Mouse (Mus musculus): ENCODE data around the gene Tmem270.

Tmem270 gene

GRCm38 (mm10) chr5:134929988-134930387 is 23.5 kb upstream of the Tmem270 start:
- DNase-seq (ENCODE audit: low read depth, low spot score), result no peak

GRCm38 (mm10) chr5:134926726-134927125 is 20.2 kb upstream of the Tmem270 start:
- no peak for DNase-seq (ENCODE audit: low read depth, low spot score)

GRCm38 (mm10) chr5:134923141-134923540 is 16.6 kb upstream of the Tmem270 start:
- no peak for DNase-seq (ENCODE audit: low read depth, low spot score)

GRCm38 (mm10) chr5:134921106-134921505 is 14.6 kb upstream of the Tmem270 start:
- no peak for DNase-seq (ENCODE audit: low read depth, low spot score)

GRCm38 (mm10) chr5:134920106-134920687 is 13.7 kb upstream of the Tmem270 start:
- no peak for DNase-seq (ENCODE audit: low read depth, low spot score)

- DNase-seq (ENCODE audit: low read depth, low spot score), result no peak
Observed at GRCm38 (mm10) chr5:134919097-134919496, 12.6 kb upstream of the Tmem270 start.

- DNase-seq (ENCODE audit: low read depth, low spot score), result no peak
Observed at GRCm38 (mm10) chr5:134918071-134918832, 11.7 kb upstream of the Tmem270 start.

GRCm38 (mm10) chr5:134915311-134915710 is 8.8 kb upstream of the Tmem270 start, which contains the start of gene Cldn13:
Gene Cldn13 (minus strand): TSS chr5:134915526.
- no peak for DNase-seq (ENCODE audit: low read depth, low spot score)

- no peak for DNase-seq (ENCODE audit: low read depth, low spot score)
Observed at GRCm38 (mm10) chr5:134914510-134914909, 8.0 kb upstream of the Tmem270 start.

- no peak for DNase-seq (ENCODE audit: low read depth, low spot score)
Observed at GRCm38 (mm10) chr5:134913753-134914152, 7.2 kb upstream of the Tmem270 start.

GRCm38 (mm10) chr5:134913352-134913751 is 6.8 kb upstream of the Tmem270 start:
- no peak for DNase-seq (ENCODE audit: low read depth, low spot score)

GRCm38 (mm10) chr5:134911901-134912300 is 5.4 kb upstream of the Tmem270 start:
- DNase-seq (ENCODE audit: low read depth, low spot score), result no peak

GRCm38 (mm10) chr5:134907135-134907534 is 602 bp upstream of the Tmem270 start:
- DNase-seq (ENCODE audit: low read depth, low spot score), result peak; percentile 50

GRCm38 (mm10) chr5:134901644-134902027 is 4.9 kb downstream of the Tmem270 start:
- DNase-seq (ENCODE audit: low read depth, low spot score), result no peak

GRCm38 (mm10) chr5:134901012-134901643 is 5.4 kb downstream of the Tmem270 start:
- DNase-seq (ENCODE audit: low read depth, low spot score), result peak; percentile 45

- no peak for DNase-seq (ENCODE audit: low read depth, low spot score)
Observed at GRCm38 (mm10) chr5:134897596-134897995, 8.9 kb downstream of the Tmem270 start.

GRCm38 (mm10) chr5:134896965-134897364 is 9.6 kb downstream of the Tmem270 start:
- no peak for DNase-seq (ENCODE audit: low read depth, low spot score)

GRCm38 (mm10) chr5:134895291-134895690 is 11.2 kb downstream of the Tmem270 start:
- no peak for DNase-seq (ENCODE audit: low read depth, low spot score)

- no peak for DNase-seq (ENCODE audit: low read depth, low spot score)
Observed at GRCm38 (mm10) chr5:134892717-134893116, 13.8 kb downstream of the Tmem270 start.

- DNase-seq (ENCODE audit: low read depth, low spot score), result no peak
Observed at GRCm38 (mm10) chr5:134891552-134891951, 15.0 kb downstream of the Tmem270 start.

- no peak for DNase-seq (ENCODE audit: low read depth, low spot score)
Observed at GRCm38 (mm10) chr5:134890601-134891054, 15.9 kb downstream of the Tmem270 start.

GRCm38 (mm10) chr5:134888505-134888904 is 18.0 kb downstream of the Tmem270 start:
- no peak for DNase-seq (ENCODE audit: low read depth, low spot score)
